Mouse (Mus musculus) small intestine, adult 2 months (tissue): ENCODE results near the gene Fam136a. TPM values are rescaled to one million over a fixed set of nuclear protein-coding genes. Genes with fewer than 3 reads are reported as not detected.

Experiments used
- H3K27ac ChIP-seq: fragments of 200-500 bp; 2 replicates; pipeline ENCODE4 v1.5.1; 2012; ENCODE audit warnings: low read depth, low read length, control low read depth, inconsistent platforms; ENCODE audit not compliant: insufficient read depth
- H3K27me3 ChIP-seq: fragments of 200-500 bp; 2 replicates; pipeline ENCODE4 v1.6.1; 2012; ENCODE audit warnings: mild to moderate bottlenecking, moderate library complexity, low read length, inconsistent platforms; ENCODE audit not compliant: control insufficient read depth, insufficient read depth
- H3K36me3 ChIP-seq: fragments of 200-500 bp; 2 replicates; pipeline ENCODE4 v1.6.1; 2012; ENCODE audit warnings: mild to moderate bottlenecking, low read length, control low read depth, inconsistent platforms; ENCODE audit not compliant: control insufficient read depth, insufficient read depth
- H3K4me1 ChIP-seq: fragments of 200-500 bp; 2 replicates; pipeline ENCODE4 v1.6.1; 2012; ENCODE audit warnings: low read length, inconsistent platforms, mixed read lengths; ENCODE audit not compliant: control insufficient read depth, insufficient read depth, insufficient read length
- H3K4me3 ChIP-seq: fragments of 200-500 bp; 2 replicates; pipeline ENCODE4 v1.5.1; 2012; ENCODE audit warnings: low read depth, mild to moderate bottlenecking, control low read depth, inconsistent platforms, low read length, moderate library complexity
- CTCF ChIP-seq: fragments of 200-500 bp; IDR thresholded peaks from 2 replicates; pipeline ENCODE4 v1.5.1; 2012; ENCODE audit warnings: low read depth, mild to moderate bottlenecking, control low read depth, inconsistent platforms, low read length, moderate library complexity, mixed read lengths; ENCODE audit not compliant: insufficient replicate concordance, insufficient read length; ENCODE audit errors: extremely low read depth
- POLR2A ChIP-seq: fragments of 200-500 bp; IDR thresholded peaks from 2 replicates; pipeline ENCODE4 v1.6.1; 2012; ENCODE audit warnings: low read depth, mild to moderate bottlenecking, control low read depth, inconsistent platforms, low read length, moderate library complexity
- WGBS: fragments of 180-500 bp; shearing (Covaris S2); methylation state at CpG from one replicate; pipeline ENCODE4 v1.1.7; 2018; 5-methylcytosine and 5-hydroxymethylcytosine counted together
- polyA plus RNA-seq: library from polyadenylated mRNA; depleted of rRNA; stranded (reverse); fragments of >200 nt; gene quantifications from 2 replicates; pipeline ENCODE4 v1.2.3, GENCODE M21; 2012

Fam136a gene
- polyA plus RNA-seq, 1 experiment = 15.5 TPM

- Histone ChIP-seq H3K27ac (no peak overlapping the region), H3K4me3 (no peak overlapping the region), H3K4me1 (no peaks in the 10 kb centered on the region), H3K27me3 (no peaks in the 10 kb centered on the region), H3K36me3 (no peaks in the 10 kb centered on the region)
- TF ChIP-seq CTCF = no peak
- no peak for TF ChIP-seq POLR2A
- 48% methylated on average over 2 of the region's 2 CpGs for WGBS
Observed at GRCm38 (mm10) chr6:86346063-86346462, 19.4 kb upstream of the Fam136a start.

GRCm38 (mm10) chr6:86349257-86349656 is 16.2 kb upstream of the Fam136a start:
- H3K27me3 ChIP-seq = no peaks in the 10 kb centered on the region
- no peak overlapping the region for H3K27ac ChIP-seq
- WGBS = 32% methylated on average over 7 of the region's 7 CpGs
- H3K4me3 ChIP-seq = no peak overlapping the region
- TF ChIP-seq POLR2A (no peak), CTCF (no peak; the same call in 1 of the 2 replicates)
- no peaks in the 10 kb centered on the region for H3K4me1 ChIP-seq
- H3K36me3 ChIP-seq = no peaks in the 10 kb centered on the region

- H3K36me3 ChIP-seq = no peaks in the 10 kb centered on the region
- H3K4me3 ChIP-seq = no peak overlapping the region
- TF ChIP-seq CTCF (no peak), POLR2A (no peak)
- no peak overlapping the region for H3K27ac ChIP-seq
- 72% methylated on average over 3 of the region's 3 CpGs for WGBS
- no peaks in the 10 kb centered on the region for H3K4me1 ChIP-seq
- no peaks in the 10 kb centered on the region for H3K27me3 ChIP-seq
Observed at GRCm38 (mm10) chr6:86354948-86355347, 10.5 kb upstream of the Fam136a start.

- H3K4me1 ChIP-seq = peaks cover 4% of the 10 kb centered on the region; the same call in 1 of the 2 replicates
- no peaks in the 10 kb centered on the region for H3K27me3 ChIP-seq
- no peak for TF ChIP-seq POLR2A
- TF ChIP-seq CTCF = no peak
- H3K4me3 ChIP-seq = no peak overlapping the region
- H3K36me3 ChIP-seq = no peaks in the 10 kb centered on the region
- H3K27ac ChIP-seq = no peak overlapping the region
- 74% methylated on average over 9 of the region's 9 CpGs for WGBS
Observed at GRCm38 (mm10) chr6:86356956-86357355, 8.5 kb upstream of the Fam136a start.

GRCm38 (mm10) chr6:86360691-86361090 is 4.8 kb upstream of the Fam136a start:
- no peaks in the 10 kb centered on the region for H3K36me3 ChIP-seq
- H3K27ac ChIP-seq = no peak overlapping the region
- peaks cover 4% of the 10 kb centered on the region; the same call in 1 of the 2 replicates for H3K4me1 ChIP-seq
- H3K27me3 ChIP-seq = no peaks in the 10 kb centered on the region
- no peak for TF ChIP-seq POLR2A
- no peak for TF ChIP-seq CTCF
- H3K4me3 ChIP-seq = no peak overlapping the region
- 29% methylated on average over 7 of the region's 7 CpGs for WGBS

- no peaks in the 10 kb centered on the region for H3K27me3 ChIP-seq
- WGBS = 88% methylated on average over 7 of the region's 7 CpGs
- no peaks in the 10 kb centered on the region for H3K36me3 ChIP-seq
- peaks cover 4% of the 10 kb centered on the region; the same call in 1 of the 2 replicates for H3K4me1 ChIP-seq
- no peak overlapping the region for H3K4me3 ChIP-seq
- TF ChIP-seq CTCF = no peak
- TF ChIP-seq POLR2A = no peak
- H3K27ac ChIP-seq = no peak overlapping the region
Observed at GRCm38 (mm10) chr6:86361373-86361772, 4.1 kb upstream of the Fam136a start.

- Histone ChIP-seq H3K36me3 (no peaks in the 10 kb centered on the region), H3K27ac (no peak overlapping the region), H3K27me3 (no peaks in the 10 kb centered on the region), H3K4me3 (peak overlapping the region; percentile 43), H3K4me1 (peaks cover 8% of the 10 kb centered on the region; the same call in 1 of the 2 replicates)
- WGBS = under 1% methylated on average over 17 of the region's 17 CpGs
- TF ChIP-seq CTCF (peak; percentile 46; the same call in 1 of the 2 replicates), POLR2A (no peak)
Observed at GRCm38 (mm10) chr6:86364442-86365141, 854 bp upstream of the Fam136a start.
